Mouse (Mus musculus) retina, postnatal 7 days (tissue): ENCODE data around the gene Helz.
"Not testable (repeated sequence)": the region's sequence is repeated elsewhere in the genome, so short reads cannot be mapped to it uniquely, and the experiment has no call there.

ENCODE experiments used
- DNase-seq: peaks from one replicate; pipeline ENCODE4 v3.0.0-alpha.2; 2012; ENCODE audit warnings: low read depth, low spot score

The Helz gene

GRCm38 (mm10) chr11:107547351-107548203, at the start of gene Helz:
Gene Helz, plus strand, starts transcription at chr11:107547930.
- peak; percentile 41 for DNase-seq

- DNase-seq: no peak
These were observed 44.9 kb upstream of the Helz start for GRCm38 (mm10) chr11:107502801-107503200.

- DNase-seq: not testable (repeated sequence)
These were observed 43.4 kb upstream of the Helz start for GRCm38 (mm10) chr11:107504364-107504763.

GRCm38 (mm10) chr11:107506260-107506659, 41.5 kb upstream of the Helz start:
- no peak for DNase-seq

GRCm38 (mm10) chr11:107509631-107510338, 37.9 kb upstream of the Helz start:
- DNase-seq: no peak

- no peak for DNase-seq
These were observed 37.1 kb upstream of the Helz start for GRCm38 (mm10) chr11:107510362-107511269.

GRCm38 (mm10) chr11:107511954-107512353, 35.8 kb upstream of the Helz start:
- DNase-seq: peak; percentile 40

GRCm38 (mm10) chr11:107513047-107513446, 34.7 kb upstream of the Helz start:
- DNase-seq: no peak

GRCm38 (mm10) chr11:107516387-107516786, 31.3 kb upstream of the Helz start:
- no peak for DNase-seq

- DNase-seq: no peak
These were observed 28.9 kb upstream of the Helz start for GRCm38 (mm10) chr11:107518645-107519429.

- DNase-seq: no peak
These were observed 26.6 kb upstream of the Helz start for GRCm38 (mm10) chr11:107521153-107521552.

- no peak for DNase-seq
These were observed 22.8 kb upstream of the Helz start for GRCm38 (mm10) chr11:107524966-107525365.

- DNase-seq: no peak
These were observed 20.1 kb upstream of the Helz start for GRCm38 (mm10) chr11:107527632-107528031.

GRCm38 (mm10) chr11:107529320-107529719, 18.4 kb upstream of the Helz start:
- no peak for DNase-seq

GRCm38 (mm10) chr11:107531445-107531844, 16.3 kb upstream of the Helz start:
- DNase-seq: no peak

GRCm38 (mm10) chr11:107532271-107532670, 15.5 kb upstream of the Helz start:
- no peak for DNase-seq

GRCm38 (mm10) chr11:107538994-107539393, 8.7 kb upstream of the Helz start:
- no peak for DNase-seq

GRCm38 (mm10) chr11:107540339-107540738, 7.4 kb upstream of the Helz start:
- no peak for DNase-seq

GRCm38 (mm10) chr11:107545747-107546476, 1.8 kb upstream of the Helz start:
- no peak for DNase-seq

GRCm38 (mm10) chr11:107546667-107547301, 946 bp upstream of the Helz start:
- DNase-seq: no peak
